Mouse (Mus musculus): ENCODE results near the gene C1qtnf6. TPM values are rescaled to one million over a fixed set of nuclear protein-coding genes. Genes with fewer than 3 reads are reported as not detected.
A peak's percentile ranks its signal among the peaks of the same experiment; 100 is the strongest.

C1qtnf6 gene
- total and polyA plus RNA-seq, 3 experiments, result 0.11 TPM; not detected in 2

- no peak for TF ChIP-seq CTCF (IDR thresholded peaks at IDR 0.05; ENCODE audit: low read depth, low read length)
- TF ChIP-seq TAL1 (conservative IDR thresholded peaks at IDR 0.05; ENCODE audit: low read depth, low read length), result no peak
- no peak for TF ChIP-seq GATA2 (IDR thresholded peaks at IDR 0.05; ENCODE audit: borderline replicate concordance, low read depth, low read length)
- no peak for TF ChIP-seq GATA1 (IDR thresholded peaks at IDR 0.05; ENCODE audit: borderline replicate concordance, low read length)
- TF ChIP-seq POLR2AphosphoS5 (IDR thresholded peaks at IDR 0.05; ENCODE audit: insufficient replicate concordance, low read depth, low read length), result no peak
- DNase-seq (ENCODE audit: low spot score) (no peak), ATAC-seq (ENCODE audit: extremely low read depth, insufficient number of reproducible peaks, low FRiP score, poor library complexity, severe bottlenecking) (no peak)
- Histone ChIP-seq H3K36me3 (replicated peaks) (peaks cover 89% of the 10 kb centered on the region), H3K4me1 (ENCODE audit: insufficient read depth, low read depth, low read length) (peaks cover 94% of the 10 kb centered on the region), H3K4me3 (ENCODE audit: low read depth, low read length) (peak overlapping the region; percentile 30; the same call in 1 of the 2 replicates), H3K9me3 (replicated peaks) (no peaks in the 10 kb centered on the region), H3K27me3 (ENCODE audit: insufficient read depth, low read length) (no peaks in the 10 kb centered on the region)
Measured at GRCm38 (mm10) chr15:78567608-78568120, 36.4 kb upstream of the C1qtnf6 start.

DNA sequence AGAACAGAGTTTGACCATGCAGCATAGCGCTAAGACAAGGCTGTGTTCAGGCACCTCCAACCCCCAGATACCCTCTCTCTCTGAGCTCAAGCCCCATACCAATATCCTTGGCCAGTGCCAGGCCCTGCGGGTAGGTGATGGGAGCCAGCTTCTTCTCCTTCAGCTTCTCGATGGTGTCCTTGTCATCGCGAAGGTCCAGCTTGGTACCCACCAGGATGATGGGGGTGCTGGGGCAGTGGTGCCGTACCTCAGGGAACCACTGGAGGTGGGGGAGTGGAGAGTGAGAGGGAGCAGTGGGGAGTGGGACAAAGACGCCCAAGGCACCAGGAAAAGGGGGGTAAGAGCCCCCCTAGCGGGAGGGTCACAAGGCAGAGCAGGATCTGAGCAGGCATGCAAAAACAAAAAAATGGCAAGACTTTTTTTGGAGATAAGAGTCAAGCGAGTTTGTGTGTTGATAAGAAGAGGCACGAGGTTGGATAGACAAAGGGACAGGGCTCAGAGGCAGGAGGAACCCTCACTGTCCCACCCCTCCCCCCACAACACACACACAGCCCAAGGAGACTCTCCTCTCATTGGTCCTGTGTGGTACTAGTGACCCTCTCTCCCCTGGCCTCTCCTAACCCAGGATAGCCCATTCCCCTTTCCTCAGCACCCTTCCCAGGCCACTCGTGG lies 33.7 kb upstream of the C1qtnf6 start:
- ATAC-seq (ENCODE audit: extremely low read depth, insufficient number of reproducible peaks, low FRiP score, poor library complexity, severe bottlenecking), result peak; percentile 68
- peaks cover 97% of the 10 kb centered on the region for H3K4me1 ChIP-seq (ENCODE audit: insufficient read depth, low read depth, low read length)
- peak overlapping the region; percentile 63; the same call in 1 of the 2 replicates for H3K4me3 ChIP-seq (ENCODE audit: low read depth, low read length)
- DNase-seq (ENCODE audit: low spot score), result peak; percentile 68
- no peaks in the 10 kb centered on the region for H3K9me3 ChIP-seq (replicated peaks)
- TF ChIP-seq POLR2AphosphoS5 (IDR thresholded peaks at IDR 0.05; ENCODE audit: insufficient replicate concordance, low read depth, low read length) (no peak), TAL1 (conservative IDR thresholded peaks at IDR 0.05; ENCODE audit: low read depth, low read length) (peak; percentile 57; the same call in 1 of the 2 replicates)
- H3K36me3 ChIP-seq (replicated peaks), result peaks cover 97% of the 10 kb centered on the region
- no peaks in the 10 kb centered on the region for H3K27me3 ChIP-seq (ENCODE audit: insufficient read depth, low read length)

GRCm38 (mm10) chr15:78563937-78564336 lies 32.7 kb upstream of the C1qtnf6 start:
- no peaks in the 10 kb centered on the region for H3K9me3 ChIP-seq (replicated peaks)
- ATAC-seq (ENCODE audit: extremely low read depth, insufficient number of reproducible peaks, low FRiP score, poor library complexity, severe bottlenecking), result peak; percentile 50; the same call in 1 of the 2 replicates
- no peak for TF ChIP-seq POLR2AphosphoS5 (IDR thresholded peaks at IDR 0.05; ENCODE audit: insufficient replicate concordance, low read depth, low read length)
- no peak for TF ChIP-seq CTCF (IDR thresholded peaks at IDR 0.05; ENCODE audit: low read depth, low read length)
- no peak for TF ChIP-seq GATA1 (IDR thresholded peaks at IDR 0.05; ENCODE audit: borderline replicate concordance, low read length)
- no peak for TF ChIP-seq TAL1 (conservative IDR thresholded peaks at IDR 0.05; ENCODE audit: low read depth, low read length)
- no peak for TF ChIP-seq GATA2 (IDR thresholded peaks at IDR 0.05; ENCODE audit: borderline replicate concordance, low read depth, low read length)
- no peaks in the 10 kb centered on the region for H3K27me3 ChIP-seq (ENCODE audit: insufficient read depth, low read length)
- peak overlapping the region; percentile 63; the same call in 1 of the 2 replicates for H3K4me3 ChIP-seq (ENCODE audit: low read depth, low read length)
- H3K4me1 ChIP-seq (ENCODE audit: insufficient read depth, low read depth, low read length), result peaks cover 96% of the 10 kb centered on the region
- DNase-seq (ENCODE audit: low spot score), result peak; percentile 88
- H3K36me3 ChIP-seq (replicated peaks), result peaks cover 91% of the 10 kb centered on the region

GRCm38 (mm10) chr15:78563344-78563743 lies 32.1 kb upstream of the C1qtnf6 start:
- no peak for ATAC-seq (ENCODE audit: extremely low read depth, insufficient number of reproducible peaks, low FRiP score, poor library complexity, severe bottlenecking)
- peaks cover 85% of the 10 kb centered on the region for H3K36me3 ChIP-seq (replicated peaks)
- H3K27me3 ChIP-seq (ENCODE audit: insufficient read depth, low read length), result peaks cover 4% of the 10 kb centered on the region
- TF ChIP-seq GATA1 (IDR thresholded peaks at IDR 0.05; ENCODE audit: borderline replicate concordance, low read length) (no peak), TAL1 (conservative IDR thresholded peaks at IDR 0.05; ENCODE audit: low read depth, low read length) (no peak), CTCF (IDR thresholded peaks at IDR 0.05; ENCODE audit: low read depth, low read length) (no peak), POLR2AphosphoS5 (IDR thresholded peaks at IDR 0.05; ENCODE audit: insufficient replicate concordance, low read depth, low read length) (peak; percentile 76; the same call in 1 of the 2 replicates), GATA2 (IDR thresholded peaks at IDR 0.05; ENCODE audit: borderline replicate concordance, low read depth, low read length) (no peak)
- peak overlapping the region; percentile 46; the same call in 1 of the 2 replicates for H3K4me3 ChIP-seq (ENCODE audit: low read depth, low read length)
- DNase-seq (ENCODE audit: low spot score), result no peak
- peaks cover 94% of the 10 kb centered on the region for H3K4me1 ChIP-seq (ENCODE audit: insufficient read depth, low read depth, low read length)
- H3K9me3 ChIP-seq (replicated peaks), result no peaks in the 10 kb centered on the region

- Histone ChIP-seq H3K36me3 (replicated peaks) (peaks cover 46% of the 10 kb centered on the region), H3K27me3 (ENCODE audit: insufficient read depth, low read length) (peaks cover 35% of the 10 kb centered on the region), H3K4me3 (ENCODE audit: low read depth, low read length) (no peak overlapping the region), H3K9me3 (replicated peaks) (no peaks in the 10 kb centered on the region), H3K4me1 (ENCODE audit: insufficient read depth, low read depth, low read length) (peaks cover 73% of the 10 kb centered on the region)
- ATAC-seq (ENCODE audit: extremely low read depth, insufficient number of reproducible peaks, low FRiP score, poor library complexity, severe bottlenecking), result no peak
- no peak for TF ChIP-seq GATA1 (IDR thresholded peaks at IDR 0.05; ENCODE audit: borderline replicate concordance, low read length)
- no peak for TF ChIP-seq CTCF (IDR thresholded peaks at IDR 0.05; ENCODE audit: low read depth, low read length)
- no peak for TF ChIP-seq TAL1 (conservative IDR thresholded peaks at IDR 0.05; ENCODE audit: low read depth, low read length)
- no peak for TF ChIP-seq GATA2 (IDR thresholded peaks at IDR 0.05; ENCODE audit: borderline replicate concordance, low read depth, low read length)
- no peak for TF ChIP-seq POLR2AphosphoS5 (IDR thresholded peaks at IDR 0.05; ENCODE audit: insufficient replicate concordance, low read depth, low read length)
- no peak for DNase-seq (ENCODE audit: low spot score)
Measured at GRCm38 (mm10) chr15:78559141-78559979, 28.1 kb upstream of the C1qtnf6 start.

All from G1E (cell line).